ENCODE assay signal across 7 mouse cellular contexts in genomic region chr3:63975955-63976908, GRCm38 (mm10). TPM values are rescaled to one million over a fixed set of nuclear protein-coding genes. Genes with fewer than 3 reads are reported as not detected.
DNase-seq lines count a peak whose midpoint lies in the region; ATAC-seq lines count a peak whose summit lies in the region.

Gene Gmps, plus strand, starts transcription at chr3:63976106.

- peaks cover 7% of the 10 kb centered on the region; the same call in 1 of the 2 replicates for H3K36me3 ChIP-seq in intestine, embryonic 16.5 days (ENCODE audit: control insufficient read depth, insufficient read depth, low read length)
- peaks cover 5% of the 10 kb centered on the region; the same call in 1 of the 2 replicates for H3K36me3 ChIP-seq in midbrain, embryonic 11.5 days (ENCODE audit: control insufficient read depth, insufficient read depth, low read length)

- intact Hi-C loops in gastrocnemius, postnatal 36 days (cut with DNase I): no loop called here
- intact Hi-C loops in left cerebral cortex, postnatal 36 days (cut with DNase I): no loop called here

- H3K27me3 ChIP-seq in intestine, embryonic 16.5 days (replicated peaks; ENCODE audit: control insufficient read depth, insufficient read depth, low read length): no peaks in the 10 kb centered on the region
- H3K27me3 ChIP-seq in midbrain, embryonic 11.5 days (ENCODE audit: control insufficient read depth, insufficient read depth, low read length): no peaks in the 10 kb centered on the region

- H3K9ac ChIP-seq in intestine, embryonic 16.5 days (ENCODE audit: low read depth, low read length): peak within 1 kb of the TSS; percentile 94
- peak within 1 kb of the TSS; percentile 96 for H3K9ac ChIP-seq in midbrain, embryonic 11.5 days (ENCODE audit: low read length)

- no peaks in the 10 kb centered on the region for H3K9me3 ChIP-seq in intestine, embryonic 16.5 days (ENCODE audit: control insufficient read depth, low read length)
- no peaks in the 10 kb centered on the region for H3K9me3 ChIP-seq in midbrain, embryonic 11.5 days (ENCODE audit: control insufficient read depth, low read length)

- peaks cover 8% of the 10 kb centered on the region for H3K4me1 ChIP-seq in intestine, embryonic 16.5 days (ENCODE audit: control insufficient read depth, insufficient read depth, low read length)
- peaks cover 16% of the 10 kb centered on the region for H3K4me1 ChIP-seq in midbrain, embryonic 11.5 days (ENCODE audit: control insufficient read depth, insufficient read depth, low read length)

- peak within 1 kb of the TSS; percentile 92 for H3K27ac ChIP-seq in intestine, embryonic 16.5 days (ENCODE audit: low read length)
- H3K27ac ChIP-seq in midbrain, embryonic 11.5 days (ENCODE audit: low read depth, low read length): peak within 1 kb of the TSS; percentile 81

- peak within 1 kb of the TSS; percentile 81 for H3K4me3 ChIP-seq in intestine, embryonic 16.5 days (ENCODE audit: low read length)
- H3K4me3 ChIP-seq in midbrain, embryonic 11.5 days (ENCODE audit: low read depth, low read length): peak within 1 kb of the TSS; percentile 87

- peak; percentile 87 to 92 for DNase-seq in adrenal gland, adult 18-20 months (ENCODE audit: low spot score in 2 of 2)
- DNase-seq in embryo, embryonic 11 days: peak; percentile 95
- peak; percentile 89 to 93 for DNase-seq in gastrocnemius, postnatal 36 days
- peak; percentile 88 to 89 for DNase-seq in left cerebral cortex, postnatal 36 days (ENCODE audit: low spot score in 2 of 2)
- peak; percentile 99 for DNase-seq in midbrain, embryonic 11.5 days (ENCODE audit: low spot score, missing footprints)
- peak; percentile 85 for DNase-seq in skeletal muscle tissue, adult 2 months (ENCODE audit: low read depth, low spot score)

- ATAC-seq in intestine, embryonic 16.5 days: peak; percentile 99
- peak; percentile 99 for ATAC-seq in midbrain, embryonic 11.5 days (ENCODE audit: low FRiP score)

- WGBS in intestine, embryonic 16.5 days: under 1% methylated on average over 67 of the region's 67 CpGs
- WGBS in midbrain, embryonic 11.5 days: under 1% methylated on average over 67 of the region's 67 CpGs

- peak within 1 kb of the TSS; percentile 67 for H3K4me2 ChIP-seq in intestine, embryonic 16.5 days (ENCODE audit: low read depth, low read length)
- H3K4me2 ChIP-seq in midbrain, embryonic 11.5 days: peak within 1 kb of the TSS; percentile 81

RNA-seq across cellular contexts. Expression of gene Gmps, which starts in this region (rescaled TPM):
- 10 to 100 TPM; 21.6 to 23.4 TPM for total RNA-seq in adrenal gland, adult 18-20 months (2021)
- total RNA-seq in gastrocnemius, postnatal 36 days (2021): 10 to 100 TPM; 13.4 to 17.5 TPM
- 30.3 and 33.5 TPM in 2 replicates for polyA plus RNA-seq in intestine, embryonic 16.5 days (2015; fragmentation: Nextera tagmentation; extraction: Ambion mirVana)
- 10 to 100 TPM; 42.8 to 44.3 TPM for total RNA-seq in left cerebral cortex, postnatal 36 days (2021)
- 75.1 and 85.7 TPM in 2 replicates for polyA plus RNA-seq in midbrain, embryonic 11.5 days (2014; fragmentation: Nextera tagmentation; extraction: Ambion mirVana)

Comparison
In these comparisons a context has a peak if more than half of its experiments do, and no peak if none do; other contexts are left out.
1. Peak in every context shown above with its lines: DNase-seq, ATAC-seq, H3K4me3 ChIP-seq and H3K27ac ChIP-seq.